Mouse (Mus musculus) kidney, adult 2 months (tissue): ENCODE results near the gene Galnt10. TPM values are rescaled to one million over a fixed set of nuclear protein-coding genes. Genes with fewer than 3 reads are reported as not detected.

Experiments used
- DNase-seq: peaks from one replicate; pipeline ENCODE4 v3.0.0; 2021
- H3K27ac ChIP-seq: fragments of 200-500 bp; 2 replicates; pipeline ENCODE4 v1.5.1; 2012; ENCODE audit warnings: low read depth, low read length, control low read depth, inconsistent platforms; ENCODE audit not compliant: insufficient read depth
- H3K27me3 ChIP-seq: fragments of 200-500 bp; replicated peaks from 2 replicates; pipeline ENCODE4 v1.6.1; 2012; ENCODE audit warnings: mild to moderate bottlenecking, moderate library complexity, low read length, inconsistent platforms; ENCODE audit not compliant: control insufficient read depth, insufficient read depth
- H3K36me3 ChIP-seq: fragments of 200-500 bp; 2 replicates; pipeline ENCODE4 v1.6.1; 2012; ENCODE audit warnings: mild to moderate bottlenecking, moderate library complexity, low read length, inconsistent platforms; ENCODE audit not compliant: control insufficient read depth, insufficient read depth
- H3K4me1 ChIP-seq: fragments of 200-500 bp; 2 replicates; pipeline ENCODE4 v1.6.1; 2011; ENCODE audit warnings: low read length; ENCODE audit not compliant: control insufficient read depth, insufficient read depth
- H3K4me3 ChIP-seq: fragments of 200-500 bp; 2 replicates; pipeline ENCODE4 v1.5.1; 2011; ENCODE audit warnings: mild to moderate bottlenecking, low read depth, low read length, control low read depth; ENCODE audit not compliant: insufficient read depth
- CTCF ChIP-seq: fragments of 200-500 bp; conservative IDR thresholded peaks from 2 replicates; pipeline ENCODE4 v1.5.1; 2011; ENCODE audit warnings: low read depth, mild to moderate bottlenecking, control low read depth, low read length, moderate library complexity, mixed read lengths; ENCODE audit not compliant: insufficient read depth, insufficient read length
- POLR2A ChIP-seq: fragments of 200-500 bp; IDR thresholded peaks from one replicate; pipeline ENCODE4 v1.6.1; 2011; ENCODE audit warnings: low read depth, low read length, control low read depth
- WGBS: fragments of 180-500 bp; shearing (Covaris S2); methylation state at CpG from one replicate; pipeline ENCODE4 v1.1.7; 2018; 5-methylcytosine and 5-hydroxymethylcytosine counted together
- polyA plus RNA-seq: library from polyadenylated mRNA; depleted of rRNA; stranded (reverse); fragments of >200 nt; gene quantifications from 2 replicates; pipeline ENCODE4 v1.2.3, GENCODE M21; 2012

The Galnt10 gene
- polyA plus RNA-seq, 1 experiment: 11.1 TPM

GRCm38 (mm10) chr11:57605660-57606059 lies 39.6 kb upstream of the Galnt10 start:
- TF ChIP-seq POLR2A: no peak
- no peak for TF ChIP-seq CTCF
- DNase-seq: no peak
- Histone ChIP-seq H3K27me3 (no peaks in the 10 kb centered on the region), H3K4me1 (no peaks in the 10 kb centered on the region), H3K27ac (no peak overlapping the region), H3K36me3 (no peaks in the 10 kb centered on the region), H3K4me3 (no peak overlapping the region)
- 72% methylated on average over 3 of the region's 3 CpGs for WGBS

- no peaks in the 10 kb centered on the region for H3K4me1 ChIP-seq
- no peaks in the 10 kb centered on the region for H3K27me3 ChIP-seq
- TF ChIP-seq POLR2A (no peak), CTCF (no peak)
- DNase-seq: no peak
- H3K4me3 ChIP-seq: no peak overlapping the region
- 60% methylated on average over 9 of the region's 9 CpGs for WGBS
- no peak overlapping the region for H3K27ac ChIP-seq
- no peaks in the 10 kb centered on the region for H3K36me3 ChIP-seq
Observed at GRCm38 (mm10) chr11:57614502-57614901, 30.7 kb upstream of the Galnt10 start.

GRCm38 (mm10) chr11:57615286-57615685 lies 30.0 kb upstream of the Galnt10 start:
- Histone ChIP-seq H3K36me3 (no peaks in the 10 kb centered on the region), H3K27me3 (no peaks in the 10 kb centered on the region), H3K27ac (no peak overlapping the region), H3K4me1 (no peaks in the 10 kb centered on the region), H3K4me3 (no peak overlapping the region)
- WGBS: 59% methylated on average over 9 of the region's 9 CpGs
- no peak for DNase-seq
- TF ChIP-seq CTCF (no peak), POLR2A (no peak)

- Histone ChIP-seq H3K27ac (no peak overlapping the region), H3K4me1 (no peaks in the 10 kb centered on the region), H3K36me3 (no peaks in the 10 kb centered on the region), H3K27me3 (no peaks in the 10 kb centered on the region), H3K4me3 (no peak overlapping the region)
- TF ChIP-seq POLR2A (no peak), CTCF (no peak)
- WGBS: 21% methylated on average over 13 of the region's 13 CpGs
- no peak for DNase-seq
Observed at GRCm38 (mm10) chr11:57615871-57616270, 29.4 kb upstream of the Galnt10 start.

- Histone ChIP-seq H3K27me3 (no peaks in the 10 kb centered on the region), H3K4me3 (no peak overlapping the region), H3K4me1 (no peaks in the 10 kb centered on the region), H3K27ac (no peak overlapping the region), H3K36me3 (no peaks in the 10 kb centered on the region)
- 19% methylated on average over 15 of the region's 15 CpGs for WGBS
- DNase-seq: peak; percentile 77
- no peak for TF ChIP-seq POLR2A
- peak; percentile 79 for TF ChIP-seq CTCF
Observed at GRCm38 (mm10) chr11:57617526-57618264, 27.5 kb upstream of the Galnt10 start.

- no peak overlapping the region for H3K27ac ChIP-seq
- TF ChIP-seq POLR2A: no peak
- no peak for TF ChIP-seq CTCF
- H3K4me3 ChIP-seq: no peak overlapping the region
- 83% methylated on average over 3 of the region's 3 CpGs for WGBS
- H3K4me1 ChIP-seq: no peaks in the 10 kb centered on the region
- H3K27me3 ChIP-seq: no peaks in the 10 kb centered on the region
- H3K36me3 ChIP-seq: no peaks in the 10 kb centered on the region
- no peak for DNase-seq
Observed at GRCm38 (mm10) chr11:57621472-57621871, 23.8 kb upstream of the Galnt10 start.

GRCm38 (mm10) chr11:57621876-57622275 lies 23.4 kb upstream of the Galnt10 start:
- Histone ChIP-seq H3K4me3 (no peak overlapping the region), H3K27me3 (no peaks in the 10 kb centered on the region), H3K4me1 (no peaks in the 10 kb centered on the region), H3K27ac (no peak overlapping the region), H3K36me3 (no peaks in the 10 kb centered on the region)
- DNase-seq: peak; percentile 19
- no peak for TF ChIP-seq CTCF
- no peak for TF ChIP-seq POLR2A
